Mouse (Mus musculus) olfactory bulb, adult 2 months (tissue): ENCODE measurements around the gene Chd5.

Experiments used
- CTCF ChIP-seq: fragments of 200-500 bp; IDR thresholded peaks from 2 replicates; pipeline ENCODE4 v1.5.1; 2012; ENCODE audit warnings: low read depth, mild to moderate bottlenecking, low read length, moderate library complexity; ENCODE audit not compliant: insufficient read depth
- POLR2A ChIP-seq: fragments of 200-500 bp; IDR thresholded peaks from 2 replicates; pipeline ENCODE4 v1.6.1; 2012; ENCODE audit warnings: mild to moderate bottlenecking, low read depth, low read length, moderate library complexity; ENCODE audit not compliant: insufficient read depth

DNA sequence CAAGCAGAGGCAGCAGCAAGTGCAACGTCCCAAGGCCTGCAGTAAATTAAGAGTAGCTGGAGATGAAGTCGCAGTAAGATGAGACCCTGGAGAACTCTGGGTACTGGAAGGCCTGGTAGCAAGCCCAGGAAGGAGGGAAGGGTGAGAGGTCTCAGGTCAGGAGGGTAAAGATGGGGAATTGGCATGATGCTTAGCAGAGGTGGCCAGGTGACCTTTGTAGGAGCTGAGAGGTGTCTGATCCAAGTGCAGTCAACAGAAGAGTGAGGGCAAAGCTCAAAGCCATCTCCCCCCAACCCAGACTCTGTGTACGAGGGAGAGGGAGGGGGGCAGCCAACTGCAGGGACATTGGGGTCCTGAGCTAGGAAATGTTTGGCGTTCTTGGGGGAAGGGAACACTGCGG lies 17.0 kb upstream of the Chd5 start:
- no peak for TF ChIP-seq CTCF
- no peak for TF ChIP-seq POLR2A
